Mouse (Mus musculus): ENCODE data around the gene BC034090.

GRCm38 (mm10) chr1:155172895-155173643 is 71.2 kb downstream of the BC034090 start:
- TF ChIP-seq CTCF (IDR thresholded peaks at IDR 0.05; ENCODE audit: control insufficient read depth, insufficient read depth, insufficient read length) (no peak), MYOG (IDR thresholded peaks at IDR 0.05; ENCODE audit: control insufficient read depth, extremely low read depth, insufficient read length) (no peak)

Measured in C2C12 (cell line).